Mouse (Mus musculus): ENCODE data around the gene Zswim3. TPM values are rescaled to one million over a fixed set of nuclear protein-coding genes. Genes with fewer than 3 reads are reported as not detected.

Gene Zswim3
- polyA plus RNA-seq, 1 experiment from 2014 or later, result 16.9 TPM

DNA sequence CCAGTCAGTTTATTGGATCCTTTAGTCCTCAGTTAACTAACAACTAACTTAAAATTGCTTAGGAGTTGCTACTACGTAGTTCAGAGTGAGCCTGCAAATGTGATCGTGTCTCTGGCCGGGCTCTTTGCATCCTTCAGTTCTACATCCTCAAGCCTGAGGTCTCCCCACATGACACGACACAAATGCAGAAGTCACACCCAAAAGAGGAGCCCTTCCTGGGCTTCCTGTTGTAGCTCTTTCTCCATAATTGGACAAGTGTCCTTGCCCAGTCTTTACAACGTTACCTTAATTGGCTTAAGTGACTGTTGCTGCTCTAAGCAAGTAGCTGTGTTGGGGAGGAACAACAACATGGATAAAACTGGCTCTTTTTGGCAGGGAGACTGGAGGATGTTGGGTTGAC lies 10.4 kb downstream of the Zswim3 start:
- no peaks in the 10 kb centered on the region for H3K27me3 ChIP-seq (ENCODE audit: control insufficient read depth, insufficient read depth, low read length)
- WGBS, result 91% methylated on average over 5 of the region's 5 CpGs
- no peak for ATAC-seq (ENCODE audit: low read depth)

DNA sequence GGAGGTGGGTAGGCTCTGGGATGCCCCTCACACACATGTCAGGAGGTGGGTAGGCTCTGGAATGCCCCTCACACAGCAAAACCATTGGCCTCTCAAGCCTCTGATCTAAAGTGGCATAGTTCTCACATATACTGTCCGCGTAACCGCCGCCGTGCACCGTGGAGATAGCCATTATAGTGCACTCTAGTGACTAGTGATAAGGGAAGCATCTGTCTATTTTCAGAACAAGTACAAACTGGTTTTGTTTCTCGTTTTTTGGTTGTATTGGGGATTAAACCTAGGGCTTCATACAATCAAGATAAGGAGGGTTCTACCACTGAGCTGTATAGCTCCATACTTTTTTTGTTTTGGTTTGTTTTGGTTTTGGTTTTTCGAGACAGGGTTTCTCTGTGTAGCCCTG lies 10.9 kb downstream of the Zswim3 start:
- H3K9ac ChIP-seq (replicated peaks; ENCODE audit: low read depth, low read length), result no peak overlapping the region
- no peaks in the 10 kb centered on the region for H3K4me1 ChIP-seq (ENCODE audit: control insufficient read depth, insufficient read depth, low read length)
- ATAC-seq (ENCODE audit: low read depth), result no peak
- no peaks in the 10 kb centered on the region for H3K27me3 ChIP-seq (ENCODE audit: control insufficient read depth, insufficient read depth, low read length)
- WGBS, result 91% methylated on average over 8 of the region's 8 CpGs
- H3K4me3 ChIP-seq (ENCODE audit: low read depth, low read length), result no peak overlapping the region
- H3K4me2 ChIP-seq (ENCODE audit: low read depth, low read length), result no peak overlapping the region
- peaks cover 4% of the 10 kb centered on the region for H3K36me3 ChIP-seq (ENCODE audit: control insufficient read depth, insufficient read depth, low read length)
- no peaks in the 10 kb centered on the region for H3K9me3 ChIP-seq (ENCODE audit: control insufficient read depth, low read length)
- H3K27ac ChIP-seq (ENCODE audit: low read depth, low read length), result no peak overlapping the region

More for the DNA sequence above, 10.4 kb downstream of the Zswim3 start:
- Histone ChIP-seq H3K9ac (replicated peaks; ENCODE audit: low read depth, low read length) (no peak overlapping the region), H3K4me2 (ENCODE audit: low read depth, low read length) (no peak overlapping the region), H3K4me3 (ENCODE audit: low read depth, low read length) (no peak overlapping the region), H3K4me1 (ENCODE audit: control insufficient read depth, insufficient read depth, low read length) (no peaks in the 10 kb centered on the region), H3K36me3 (ENCODE audit: control insufficient read depth, insufficient read depth, low read length) (no peaks in the 10 kb centered on the region), H3K9me3 (ENCODE audit: control insufficient read depth, low read length) (no peaks in the 10 kb centered on the region), H3K27ac (ENCODE audit: low read depth, low read length) (no peak overlapping the region)

DNA sequence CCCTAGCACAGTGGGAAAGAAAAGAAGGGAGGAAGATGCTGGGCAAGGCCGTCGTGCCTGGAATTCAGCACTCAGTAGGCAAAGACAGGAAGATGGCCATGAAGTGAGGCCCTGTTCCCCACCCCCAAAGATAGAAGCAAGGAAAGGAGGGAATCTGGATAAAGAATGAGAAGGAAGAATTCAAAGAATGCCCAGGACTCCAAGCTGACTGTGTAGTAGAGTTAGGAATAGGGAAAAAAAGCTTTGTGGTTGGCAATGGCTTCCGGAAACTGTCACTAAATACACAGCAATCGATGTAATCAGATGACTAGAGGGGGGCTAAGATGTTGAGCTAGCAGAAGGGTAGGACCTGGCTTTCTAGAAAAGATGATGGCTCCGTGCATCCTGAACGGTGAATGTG lies 12.3 kb downstream of the Zswim3 start:
- Histone ChIP-seq H3K4me3 (ENCODE audit: low read depth, low read length) (no peak overlapping the region), H3K36me3 (ENCODE audit: control insufficient read depth, insufficient read depth, low read length) (peaks cover 9% of the 10 kb centered on the region), H3K9ac (replicated peaks; ENCODE audit: low read depth, low read length) (no peak overlapping the region), H3K27me3 (ENCODE audit: control insufficient read depth, insufficient read depth, low read length) (no peaks in the 10 kb centered on the region), H3K4me1 (ENCODE audit: control insufficient read depth, insufficient read depth, low read length) (peaks cover 2% of the 10 kb centered on the region; the same call in 1 of the 2 replicates), H3K9me3 (ENCODE audit: control insufficient read depth, low read length) (no peaks in the 10 kb centered on the region), H3K27ac (ENCODE audit: low read depth, low read length) (no peak overlapping the region), H3K4me2 (ENCODE audit: low read depth, low read length) (no peak overlapping the region)
- WGBS, result 92% methylated on average over 6 of the region's 6 CpGs
- ATAC-seq (ENCODE audit: low read depth), result no peak

DNA sequence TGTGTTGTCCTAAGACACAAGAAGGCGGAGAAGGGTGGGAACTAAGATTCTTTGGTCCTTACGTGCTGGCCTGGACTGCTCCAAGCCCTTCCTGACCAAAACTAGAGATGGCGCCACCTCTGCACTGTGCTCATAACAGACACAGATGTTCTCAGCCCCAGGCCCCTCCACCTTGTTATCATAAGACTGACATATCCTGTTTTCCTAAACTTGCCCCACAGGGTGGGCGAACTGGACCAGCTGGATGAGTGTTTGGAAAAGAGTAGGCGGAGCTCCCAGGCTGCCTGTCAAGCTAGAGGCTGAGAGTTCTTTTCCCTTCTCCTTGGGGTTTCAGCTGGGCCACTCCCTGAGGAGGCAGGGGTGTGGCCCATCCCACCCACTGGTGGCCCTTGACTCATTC lies 12.8 kb downstream of the Zswim3 start:
- no peak overlapping the region for H3K4me3 ChIP-seq (ENCODE audit: low read depth, low read length)
- 81% methylated on average over 5 of the region's 5 CpGs for WGBS
- ATAC-seq (ENCODE audit: low read depth), result no peak

DNA sequence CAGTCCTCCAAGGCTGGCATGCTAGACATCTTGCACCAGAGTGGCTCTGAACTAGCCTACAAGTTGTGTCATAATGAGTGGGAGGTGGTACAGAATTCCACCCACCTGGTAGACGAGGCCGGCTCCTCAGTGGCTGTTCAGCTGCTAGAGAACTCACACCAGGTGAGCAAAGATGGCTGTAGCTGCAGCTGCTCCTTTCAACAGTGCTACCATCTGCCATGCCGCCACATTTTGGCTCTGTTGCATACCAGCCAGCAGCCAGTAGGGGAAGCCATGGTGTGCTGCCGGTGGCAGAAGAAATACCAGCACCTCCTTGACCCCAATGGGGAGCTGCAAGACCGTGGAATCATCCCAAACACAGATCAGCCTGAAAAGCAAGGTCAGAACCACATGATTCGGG lies 16.2 kb downstream of the Zswim3 start:
- H3K4me1 ChIP-seq (ENCODE audit: control insufficient read depth, insufficient read depth, low read length), result peaks cover 4% of the 10 kb centered on the region; the same call in 1 of the 2 replicates
- no peak overlapping the region for H3K4me2 ChIP-seq (ENCODE audit: low read depth, low read length)
- H3K9ac ChIP-seq (replicated peaks; ENCODE audit: low read depth, low read length), result no peak overlapping the region
- no peak overlapping the region for H3K27ac ChIP-seq (ENCODE audit: low read depth, low read length)
- H3K4me3 ChIP-seq (ENCODE audit: low read depth, low read length), result no peak overlapping the region
- H3K9me3 ChIP-seq (ENCODE audit: control insufficient read depth, low read length), result no peaks in the 10 kb centered on the region
- 93% methylated on average over 6 of the region's 6 CpGs for WGBS
- H3K36me3 ChIP-seq (ENCODE audit: control insufficient read depth, insufficient read depth, low read length), result peaks cover 17% of the 10 kb centered on the region
- ATAC-seq (ENCODE audit: low read depth), result no peak
- no peaks in the 10 kb centered on the region for H3K27me3 ChIP-seq (ENCODE audit: control insufficient read depth, insufficient read depth, low read length)

More for the DNA sequence above, 12.8 kb downstream of the Zswim3 start:
- Histone ChIP-seq H3K9ac (replicated peaks; ENCODE audit: low read depth, low read length) (no peak overlapping the region), H3K9me3 (ENCODE audit: control insufficient read depth, low read length) (no peaks in the 10 kb centered on the region), H3K36me3 (ENCODE audit: control insufficient read depth, insufficient read depth, low read length) (peaks cover 9% of the 10 kb centered on the region), H3K27ac (ENCODE audit: low read depth, low read length) (no peak overlapping the region), H3K27me3 (ENCODE audit: control insufficient read depth, insufficient read depth, low read length) (no peaks in the 10 kb centered on the region), H3K4me1 (ENCODE audit: control insufficient read depth, insufficient read depth, low read length) (peaks cover 4% of the 10 kb centered on the region; the same call in 1 of the 2 replicates), H3K4me2 (ENCODE audit: low read depth, low read length) (no peak overlapping the region)

DNA sequence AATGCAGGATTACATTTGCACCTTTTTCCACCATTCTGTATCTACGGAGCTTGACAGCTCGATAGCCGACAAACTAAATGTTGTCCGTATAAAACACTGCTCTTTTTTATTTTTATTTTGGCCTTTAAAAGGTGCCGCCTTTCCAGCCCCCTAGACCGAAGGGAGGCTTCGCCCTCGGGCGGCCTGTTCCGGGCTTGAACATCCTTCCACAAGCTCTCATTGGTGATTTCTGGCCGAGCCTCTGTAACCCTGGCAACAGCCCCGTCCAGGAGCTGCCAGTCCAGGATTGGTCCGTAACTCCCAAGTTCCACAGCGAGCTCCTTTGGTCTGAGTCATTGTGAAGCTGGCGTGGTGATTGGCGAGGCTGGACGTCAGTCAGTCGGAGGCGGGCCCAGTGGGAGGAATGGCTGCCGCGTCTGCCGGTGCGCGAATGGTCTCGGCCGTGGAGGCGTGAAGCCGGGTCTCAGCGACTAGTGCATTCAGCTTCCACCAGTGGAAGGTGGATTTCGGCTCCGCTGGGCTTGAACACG lies 17.8 kb downstream of the Zswim3 start, which contains the start of gene Zswim1:
Gene Zswim1, plus strand, starts transcription at position 51 of the 530 bp plus-strand sequence.
- peak; percentile 99 for ATAC-seq (ENCODE audit: low read depth)
- H3K9me3 ChIP-seq (ENCODE audit: control insufficient read depth, low read length), result no peaks in the 10 kb centered on the region
- peak within 1 kb of the TSS; percentile 48 for H3K4me2 ChIP-seq (ENCODE audit: low read depth, low read length)
- peak within 1 kb of the TSS; percentile 92 for H3K27ac ChIP-seq (ENCODE audit: low read depth, low read length)
- peak within 1 kb of the TSS; percentile 66 for H3K9ac ChIP-seq (replicated peaks; ENCODE audit: low read depth, low read length)
- peaks cover 4% of the 10 kb centered on the region; the same call in 1 of the 2 replicates for H3K4me1 ChIP-seq (ENCODE audit: control insufficient read depth, insufficient read depth, low read length)
- no peaks in the 10 kb centered on the region for H3K27me3 ChIP-seq (ENCODE audit: control insufficient read depth, insufficient read depth, low read length)
- H3K4me3 ChIP-seq (ENCODE audit: low read depth, low read length), result peak within 1 kb of the TSS; percentile 57
- WGBS, result under 1% methylated on average over 32 of the region's 32 CpGs
- peaks cover 30% of the 10 kb centered on the region for H3K36me3 ChIP-seq (ENCODE audit: control insufficient read depth, insufficient read depth, low read length)

DNA sequence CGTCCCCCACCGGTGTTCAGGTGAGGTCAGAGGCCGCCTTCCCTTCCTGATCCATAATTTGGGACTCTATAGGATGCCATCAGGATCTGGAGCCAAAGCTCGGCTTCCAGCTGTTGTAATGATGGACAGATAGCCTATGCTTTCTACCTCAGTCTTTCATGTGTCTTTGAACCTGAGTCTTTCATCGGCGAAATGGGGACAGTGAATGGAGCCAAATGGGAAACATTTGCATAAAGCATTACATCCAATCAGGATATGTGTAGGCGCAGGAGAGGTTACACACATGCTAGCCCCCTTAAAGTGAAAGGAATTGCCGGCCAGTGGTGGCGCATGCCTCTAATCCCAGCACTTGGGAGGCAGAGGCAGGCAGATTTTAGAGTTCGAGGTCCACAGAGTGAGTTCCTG lies 18.3 kb downstream of the Zswim3 start:
- peak overlapping the region; percentile 66 for H3K9ac ChIP-seq (replicated peaks; ENCODE audit: low read depth, low read length)
- H3K4me3 ChIP-seq (ENCODE audit: low read depth, low read length), result peak overlapping the region; percentile 57
- H3K36me3 ChIP-seq (ENCODE audit: control insufficient read depth, insufficient read depth, low read length), result peaks cover 33% of the 10 kb centered on the region
- peaks cover 4% of the 10 kb centered on the region; the same call in 1 of the 2 replicates for H3K4me1 ChIP-seq (ENCODE audit: control insufficient read depth, insufficient read depth, low read length)
- no peaks in the 10 kb centered on the region for H3K9me3 ChIP-seq (ENCODE audit: control insufficient read depth, low read length)
- WGBS, result under 1% methylated on average over 10 of the region's 10 CpGs
- peak; percentile 74 for ATAC-seq (ENCODE audit: low read depth)
- no peaks in the 10 kb centered on the region for H3K27me3 ChIP-seq (ENCODE audit: control insufficient read depth, insufficient read depth, low read length)
- H3K27ac ChIP-seq (ENCODE audit: low read depth, low read length), result peak overlapping the region; percentile 92
- peak overlapping the region; percentile 48 for H3K4me2 ChIP-seq (ENCODE audit: low read depth, low read length)

DNA sequence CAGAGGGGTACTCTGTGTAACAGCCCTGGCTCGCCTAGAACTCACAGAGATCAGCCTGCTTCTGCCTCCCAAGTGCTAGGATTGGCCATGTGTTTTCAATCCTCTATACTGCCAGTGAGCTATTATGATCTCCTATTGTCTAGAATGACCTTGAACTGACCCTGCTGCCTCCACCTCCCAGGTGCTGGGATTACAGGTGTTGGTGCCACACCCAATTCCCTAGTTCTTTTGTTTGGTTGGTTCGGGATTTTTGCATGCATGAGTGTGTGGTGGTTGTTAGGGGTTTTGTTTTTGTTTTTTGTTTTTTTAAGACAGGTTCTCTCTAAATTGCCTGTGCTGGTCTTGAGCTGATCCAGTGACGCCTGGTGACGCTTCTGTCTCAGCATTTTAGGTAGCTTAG lies 19.1 kb downstream of the Zswim3 start:
- Histone ChIP-seq H3K36me3 (ENCODE audit: control insufficient read depth, insufficient read depth, low read length) (peaks cover 33% of the 10 kb centered on the region), H3K9ac (replicated peaks; ENCODE audit: low read depth, low read length) (no peak overlapping the region), H3K27ac (ENCODE audit: low read depth, low read length) (no peak overlapping the region), H3K4me2 (ENCODE audit: low read depth, low read length) (no peak overlapping the region; the same call in 1 of the 2 replicates), H3K4me1 (ENCODE audit: control insufficient read depth, insufficient read depth, low read length) (peaks cover 4% of the 10 kb centered on the region; the same call in 1 of the 2 replicates), H3K4me3 (ENCODE audit: low read depth, low read length) (no peak overlapping the region), H3K9me3 (ENCODE audit: control insufficient read depth, low read length) (no peaks in the 10 kb centered on the region), H3K27me3 (ENCODE audit: control insufficient read depth, insufficient read depth, low read length) (no peaks in the 10 kb centered on the region)
- no peak for ATAC-seq (ENCODE audit: low read depth)
- WGBS, result 92% methylated on average over 4 of the region's 4 CpGs

DNA sequence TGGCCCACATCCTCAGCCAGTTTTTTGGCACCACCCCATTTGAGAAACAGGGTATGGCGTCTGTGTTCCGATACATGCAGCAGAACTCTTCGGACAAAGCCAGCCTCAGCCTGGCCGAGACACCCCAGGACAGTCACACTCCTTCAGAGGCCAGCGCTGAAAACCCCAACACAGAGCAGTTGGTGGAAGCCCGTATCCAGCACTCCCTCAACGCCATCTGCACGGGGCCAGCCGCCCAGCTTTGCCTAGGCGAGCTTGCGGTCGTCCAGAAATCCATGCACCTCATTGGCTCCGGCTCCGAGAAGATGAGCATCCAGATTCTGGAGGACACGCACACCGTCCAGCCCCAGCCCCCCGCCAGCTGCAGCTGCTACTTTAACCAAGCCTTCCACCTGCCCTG lies 20.6 kb downstream of the Zswim3 start:
- Histone ChIP-seq H3K4me1 (ENCODE audit: control insufficient read depth, insufficient read depth, low read length) (peaks cover 4% of the 10 kb centered on the region; the same call in 1 of the 2 replicates), H3K27me3 (ENCODE audit: control insufficient read depth, insufficient read depth, low read length) (no peaks in the 10 kb centered on the region), H3K9me3 (ENCODE audit: control insufficient read depth, low read length) (no peaks in the 10 kb centered on the region), H3K4me2 (ENCODE audit: low read depth, low read length) (no peak overlapping the region), H3K9ac (replicated peaks; ENCODE audit: low read depth, low read length) (no peak overlapping the region), H3K4me3 (ENCODE audit: low read depth, low read length) (no peak overlapping the region), H3K36me3 (ENCODE audit: control insufficient read depth, insufficient read depth, low read length) (peaks cover 32% of the 10 kb centered on the region), H3K27ac (ENCODE audit: low read depth, low read length) (no peak overlapping the region)
- no peak for ATAC-seq (ENCODE audit: low read depth)
- WGBS, result 95% methylated on average over 17 of the region's 17 CpGs

Data from neural tube, embryonic 14.5 days (tissue).